In genomic region chr10:67766099-67766498, GRCm38 (mm10) we compare ENCODE assay signal across 10 mouse cellular contexts.
DNase-seq lines count a peak whose midpoint lies in the region; ATAC-seq lines count a peak whose summit lies in the region.
"Had no signal": no experiment of that assay in that cellular context is flagged by ENCODE, and none has a peak within 500 bp of the region (broad histone marks: within the 10 kb centered on the region; RNA-seq: fewer than 3 reads in every experiment).

No protein-coding gene starts in this region.

- peaks cover 3% of the 10 kb centered on the region for H3K4me1 ChIP-seq in kidney, embryonic 15.5 days
- H3K4me1 ChIP-seq: megakaryocyte, embryonic 14.5 days had no signal

- H3K4me2 ChIP-seq in kidney, embryonic 15.5 days = no peak overlapping the region

- intact Hi-C loops in left cerebral cortex, postnatal 4 days (cut with DNase I) = no loop called here

- peak; percentile 19 for DNase-seq in kidney, adult 11 months
- DNase-seq in MEL-GATA-1-ER (ENCODE audit: extremely low read depth, low read depth) = peak; percentile 20
- peak; percentile 22 for DNase-seq in cerebellum, adult 8-10 months
- DNase-seq in left cerebral cortex, postnatal 4 days = peak; percentile 39
- DNase-seq in retina, postnatal 1 day = peak; percentile 78
- DNase-seq in thymus, postnatal 4 days = peak; percentile 70

- no peak overlapping the region for H3K9ac ChIP-seq in kidney, embryonic 15.5 days

- no peaks in the 10 kb centered on the region for H3K9me3 ChIP-seq in kidney, embryonic 15.5 days (replicated peaks)

- WGBS in kidney, embryonic 15.5 days = 43% methylated on average over 13 of the region's 13 CpGs

- no peak for ATAC-seq in kidney, embryonic 15.5 days (replicated peaks; ENCODE audit: low FRiP score)
- peak; percentile 79 for ATAC-seq in granulocyte monocyte progenitor cell, adult 5-6 weeks (replicated peaks; ENCODE audit: poor library complexity, severe bottlenecking)

- no peak overlapping the region for H3K4me3 ChIP-seq in kidney, embryonic 15.5 days (replicated peaks)
- H3K4me3 ChIP-seq: erythroblast, embryonic 14.5 days; megakaryocyte, embryonic 14.5 days had no signal

- no peak overlapping the region for H3K27ac ChIP-seq in kidney, embryonic 15.5 days

- no peaks in the 10 kb centered on the region for H3K36me3 ChIP-seq in kidney, embryonic 15.5 days

- H3K27me3 ChIP-seq in kidney, embryonic 15.5 days = no peaks in the 10 kb centered on the region
- H3K27me3 ChIP-seq: megakaryocyte, embryonic 14.5 days had no signal

Comparison
In these comparisons a context has a peak if more than half of its experiments do, and no peak if none do; other contexts are left out.
1. DNase-seq: peak in every context shown above with its lines; median percentile 78 in retina, postnatal 1 day; 70 in thymus, postnatal 4 days; 39 in left cerebral cortex, postnatal 4 days; 22 in cerebellum, adult 8-10 months; 20 in MEL-GATA-1-ER; 19 in kidney, adult 11 months.